ENCODE assay signal across 12 mouse cellular contexts in the genomic region with DNA sequence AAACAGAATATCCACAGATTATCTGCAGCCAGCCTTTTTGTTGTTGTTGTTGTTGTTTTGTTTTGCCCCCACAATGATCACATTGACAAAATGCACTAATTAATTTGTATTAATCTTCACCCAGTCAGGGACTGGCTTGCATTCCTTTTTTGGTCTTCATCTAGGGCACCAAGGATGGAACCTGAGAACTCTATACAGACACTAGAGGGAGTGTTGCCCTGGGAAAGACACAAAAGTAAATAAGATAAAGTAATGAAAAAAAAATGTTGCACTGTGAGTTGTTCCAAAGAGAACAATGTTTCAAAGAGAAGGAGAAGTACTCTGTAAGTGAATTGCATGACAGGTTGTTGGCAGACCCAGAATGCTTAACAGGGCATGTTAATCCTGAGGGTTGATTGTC. TPM values are rescaled to one million over a fixed set of nuclear protein-coding genes. Genes with fewer than 3 reads are reported as not detected.
"Had no signal": no experiment of that assay in that cellular context is flagged by ENCODE, and none has a peak within 500 bp of the region (broad histone marks: within the 10 kb centered on the region; RNA-seq: fewer than 3 reads in every experiment).

No protein-coding gene starts in this region.

- H3K27ac ChIP-seq: limb, embryonic 10.5 days; liver, embryonic 15.5 days; midbrain, embryonic 13.5 days; stomach, embryonic 15.5 days had no signal

- H3K4me2 ChIP-seq: liver, embryonic 11.5 days; liver, embryonic 15.5 days; midbrain, embryonic 13.5 days; stomach, embryonic 15.5 days had no signal

- ATAC-seq: lung, postnatal 0 days; midbrain, embryonic 13.5 days had no signal

- H3K36me3 ChIP-seq: limb, embryonic 10.5 days; liver, embryonic 15.5 days; stomach, embryonic 15.5 days had no signal

- H3K4me1 ChIP-seq: liver, embryonic 15.5 days; stomach, embryonic 15.5 days had no signal

- H3K9me3 ChIP-seq: limb, embryonic 10.5 days; liver, embryonic 15.5 days; stomach, embryonic 15.5 days had no signal

- H3K4me3 ChIP-seq: limb, embryonic 10.5 days; liver, embryonic 15.5 days; midbrain, embryonic 13.5 days; stomach, embryonic 15.5 days had no signal

- DNase-seq: kidney, postnatal 14 days; lung, adult 2 months; lung, postnatal 36 days; right cerebral cortex, postnatal 14 days; thymus, postnatal 36 days had no signal

- H3K9ac ChIP-seq: liver, embryonic 15.5 days; midbrain, embryonic 13.5 days; stomach, embryonic 15.5 days had no signal

- H3K27me3 ChIP-seq: liver, embryonic 15.5 days; midbrain, embryonic 13.5 days; stomach, embryonic 15.5 days had no signal

RNA-seq across cellular contexts. Expression of a gene that starts 9.6 kb away (rescaled TPM):
- polyA plus RNA-seq: spleen, adult 2 months had no signal
